Mouse (Mus musculus) large intestine, adult 2 months (tissue): ENCODE results near the gene Phc2. TPM values are rescaled to one million over a fixed set of nuclear protein-coding genes. Genes with fewer than 3 reads are reported as not detected.

Source experiments
- DNase-seq: peaks from one replicate; pipeline ENCODE4 v3.0.0-alpha.2; 2012; ENCODE audit warnings: low read depth, low spot score
- WGBS: fragments of 180-500 bp; shearing (Covaris S2); methylation state at CpG from one replicate; pipeline ENCODE4 v1.1.7; 2018; 5-methylcytosine and 5-hydroxymethylcytosine counted together
- polyA plus RNA-seq: library from polyadenylated mRNA; depleted of rRNA; stranded (reverse); fragments of >200 nt; gene quantifications from 2 replicates; pipeline ENCODE4 v1.2.3, GENCODE M21; 2012

Gene Phc2
- polyA plus RNA-seq, 1 experiment: 79.9 TPM

DNA sequence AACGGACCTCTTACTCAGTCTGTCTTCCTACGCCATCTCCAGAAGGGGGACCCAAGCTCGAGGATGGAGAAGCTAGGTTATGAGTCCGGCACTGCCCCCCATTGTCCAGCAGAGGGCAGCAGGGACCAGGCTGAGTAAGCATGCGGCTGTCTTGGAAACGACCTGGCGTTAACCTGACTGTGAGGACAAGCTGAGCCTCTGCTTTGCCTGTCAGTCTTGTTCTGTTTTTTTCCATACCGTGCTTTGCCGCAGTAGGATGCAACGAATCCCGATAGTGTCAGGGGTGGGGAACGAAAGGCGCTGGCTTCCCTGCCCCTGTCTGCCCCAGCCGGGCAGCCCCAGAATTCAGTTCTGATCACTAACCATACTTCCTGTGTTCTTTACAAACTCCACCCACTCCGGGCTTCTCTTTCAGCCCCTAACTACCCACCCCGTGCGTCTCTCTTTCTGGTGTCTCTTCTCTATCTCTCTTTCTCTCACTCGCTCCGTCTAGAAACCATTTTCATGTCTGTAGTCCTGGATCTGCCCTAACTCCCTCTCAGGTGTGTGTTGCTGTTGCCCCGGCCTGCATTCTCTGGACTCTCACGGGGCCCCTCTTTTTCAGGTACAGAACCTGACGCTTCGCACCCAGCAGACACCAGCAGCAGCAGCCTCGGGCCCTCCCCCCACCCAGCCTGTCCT is 57.1 kb downstream of the Phc2 start:
- DNase-seq: peak; percentile 86
- WGBS: 9% methylated on average over 24 of the region's 24 CpGs

DNA sequence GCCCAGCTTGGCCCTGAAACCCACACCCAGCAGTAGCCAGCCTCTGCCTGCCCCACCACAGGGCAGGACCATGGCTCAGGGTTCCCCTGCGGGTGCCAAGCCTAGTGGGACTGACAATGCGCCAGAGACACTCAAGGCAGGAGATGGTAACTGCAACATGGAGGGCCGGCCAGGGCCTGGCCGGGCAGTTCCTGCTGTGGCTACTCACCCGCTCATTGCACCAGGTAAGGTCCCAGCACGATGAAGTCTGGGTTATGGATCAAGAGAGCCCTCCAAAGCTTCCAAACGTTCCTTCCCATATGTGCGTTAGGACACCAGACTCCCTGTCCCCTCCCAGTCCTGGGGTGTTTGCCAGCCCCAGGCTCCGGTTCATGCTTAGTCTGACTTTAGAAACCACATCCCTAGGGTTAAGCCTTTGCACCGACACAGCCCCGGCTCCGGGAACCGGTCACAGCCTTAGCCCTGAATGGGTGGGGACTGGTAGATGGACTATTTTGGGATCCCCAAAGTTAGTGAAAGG is 57.7 kb downstream of the Phc2 start:
- 62% methylated on average over 13 of the region's 13 CpGs for WGBS
- DNase-seq: no peak

DNA sequence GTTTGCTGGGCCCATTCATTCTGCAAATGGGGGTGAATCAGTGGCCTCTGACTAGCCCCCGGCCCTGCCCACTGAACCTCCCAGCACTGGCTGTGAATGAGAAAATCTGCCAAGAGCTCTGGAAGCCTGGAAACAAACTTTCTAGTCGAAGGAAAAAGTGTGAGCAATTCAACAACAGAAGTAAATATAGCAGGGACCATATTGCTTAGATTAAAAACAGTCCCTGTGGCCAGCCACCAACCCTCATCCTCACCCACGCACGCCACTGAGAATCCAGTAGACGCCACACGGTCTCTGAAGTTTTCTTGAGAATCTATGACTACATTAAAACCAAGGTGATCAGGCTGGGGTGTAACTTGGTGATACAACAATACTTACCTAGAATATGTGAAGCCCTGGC is 58.4 kb downstream of the Phc2 start:
- DNase-seq: no peak
- WGBS: 84% methylated on average over 6 of the region's 6 CpGs

DNA sequence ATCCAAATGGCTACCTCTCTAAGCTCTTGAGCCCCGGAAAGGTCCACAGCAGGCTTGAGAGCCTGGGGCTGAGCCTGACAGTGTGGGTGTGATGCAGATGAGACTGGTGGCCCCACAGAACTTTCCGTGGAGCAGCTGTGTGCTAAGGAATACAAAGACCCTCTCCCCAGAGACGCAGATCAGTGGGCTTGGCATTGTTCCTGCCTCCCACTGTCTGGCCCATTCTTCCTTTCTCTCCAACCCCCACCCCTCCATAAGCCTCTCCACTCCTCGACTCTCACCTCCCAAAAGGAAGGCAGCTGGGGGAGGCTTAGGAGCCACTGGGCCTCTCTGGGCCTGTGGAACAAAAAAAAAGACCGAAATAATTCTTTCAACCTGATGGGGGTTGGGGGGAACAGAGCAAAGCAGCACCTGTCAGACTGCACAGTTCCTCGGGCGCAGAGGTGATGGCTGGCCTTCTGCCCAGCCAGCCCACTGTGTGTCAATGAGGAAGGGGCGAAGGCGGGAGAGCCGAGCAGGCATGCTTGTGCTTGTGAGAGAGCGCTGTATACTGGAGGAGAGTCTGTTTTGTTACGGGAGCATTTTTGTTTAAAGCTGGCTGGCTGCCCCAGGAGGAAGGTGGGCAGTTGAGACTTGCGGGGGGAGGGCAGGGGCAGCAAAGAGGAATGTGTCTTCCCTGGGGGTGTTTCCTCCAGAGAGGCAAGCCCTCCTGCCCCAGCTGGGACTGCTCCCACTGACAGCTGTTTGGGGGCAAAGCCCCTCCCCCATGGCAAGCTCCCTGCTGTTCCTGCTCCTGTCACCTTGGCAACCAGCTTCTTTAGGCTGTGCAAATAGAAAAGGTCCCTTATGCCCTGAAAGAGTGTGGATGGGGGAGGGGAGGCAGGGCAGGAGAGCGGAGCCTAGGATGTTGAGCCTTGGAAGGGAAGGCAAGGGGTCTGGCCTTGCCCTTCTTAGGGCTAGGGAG is 61.0 kb downstream of the Phc2 start:
- DNase-seq: no peak

DNA sequence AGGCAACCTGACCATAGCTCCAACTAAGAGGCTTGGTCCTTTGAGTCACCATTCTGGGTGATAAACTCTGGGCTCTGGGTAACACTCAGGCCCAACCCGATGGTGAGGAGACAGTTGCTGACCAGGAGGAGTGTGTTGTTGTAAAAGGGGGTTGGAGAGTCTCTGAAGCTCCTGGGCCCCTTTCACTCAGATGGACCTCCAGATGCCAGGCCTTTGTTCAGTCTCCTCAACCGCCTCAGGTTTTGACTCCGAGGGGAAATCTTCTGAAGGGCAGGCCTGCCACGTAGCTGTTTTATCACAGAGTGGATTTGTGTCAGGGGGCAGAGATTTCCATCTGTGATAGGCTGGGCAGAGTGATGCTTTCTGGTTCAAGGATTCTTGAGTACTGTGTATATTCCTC is 61.8 kb downstream of the Phc2 start:
- DNase-seq: no peak
- WGBS: 64% methylated on average over 4 of the region's 4 CpGs

More for the DNA sequence above, 61.0 kb downstream of the Phc2 start:
- WGBS: 59% methylated on average over 14 of the region's 14 CpGs

DNA sequence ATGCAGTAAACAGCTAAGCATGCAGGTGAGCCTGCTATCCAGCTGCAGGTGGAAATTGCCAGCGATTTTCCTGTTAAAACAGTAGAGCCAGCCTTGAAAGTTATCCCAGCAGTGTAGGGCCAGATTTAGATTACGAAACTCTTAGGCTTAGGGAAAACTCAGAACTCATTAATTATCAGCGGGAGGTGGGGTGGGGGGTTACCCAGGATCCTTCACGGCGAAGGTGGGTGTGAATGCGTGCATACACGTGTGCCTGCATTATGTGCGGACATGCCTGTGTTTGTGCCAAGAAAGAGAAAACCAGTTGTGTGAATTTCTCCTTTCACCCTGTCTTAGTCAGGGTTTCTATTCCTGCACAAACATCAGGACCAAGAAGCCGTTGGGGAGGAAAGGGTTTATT is 62.2 kb downstream of the Phc2 start:
- DNase-seq: no peak
- WGBS: 77% methylated on average over 9 of the region's 9 CpGs

DNA sequence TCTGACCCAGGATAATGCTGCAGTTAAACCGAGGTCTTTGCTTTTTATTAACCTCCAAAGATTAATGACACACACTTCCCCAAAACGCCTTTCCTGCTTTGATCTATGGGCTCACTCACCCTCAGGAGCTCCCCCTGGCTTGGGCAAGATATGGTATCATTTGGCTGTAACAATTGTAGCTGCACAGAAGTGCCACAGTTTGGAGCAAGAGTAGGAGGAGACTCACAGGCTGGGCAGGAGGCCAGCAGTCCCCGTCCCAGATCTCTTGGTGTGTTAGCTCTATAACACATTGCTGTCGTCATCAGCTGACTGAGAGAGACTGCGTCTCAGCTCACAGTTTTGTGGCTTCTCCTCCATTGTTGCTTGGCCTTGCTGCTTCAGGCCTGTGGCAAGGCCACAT is 65.6 kb downstream of the Phc2 start:
- WGBS: 12% methylated on average over 5 of the region's 5 CpGs
- no peak for DNase-seq

DNA sequence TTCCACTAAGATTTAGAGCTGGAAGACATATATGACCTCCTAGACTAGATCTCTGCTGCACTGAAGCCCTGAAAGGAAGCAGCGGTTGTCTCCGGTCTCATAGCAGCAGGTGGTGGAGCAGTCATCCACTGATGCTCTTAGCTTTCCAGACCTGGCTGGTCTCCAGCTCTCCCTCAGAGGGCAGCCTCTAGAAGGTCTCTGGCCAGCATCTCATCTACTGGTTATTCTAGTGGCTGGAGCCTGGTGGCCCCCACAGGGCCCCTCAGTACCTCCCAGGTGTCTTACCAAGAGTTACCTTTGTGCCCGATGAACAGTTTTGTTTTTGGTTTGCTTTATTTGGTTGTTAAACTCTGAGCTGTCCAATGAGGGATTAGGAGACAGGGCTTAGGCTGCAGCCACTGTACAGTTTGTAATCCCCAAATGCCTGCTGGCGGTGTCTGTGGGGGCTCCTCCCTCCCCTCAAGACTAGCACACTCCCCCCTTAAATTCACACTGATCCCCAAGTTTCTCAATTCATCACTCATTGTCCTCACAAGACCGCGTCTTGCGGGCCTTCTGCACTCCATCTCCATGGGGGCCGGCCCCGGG is 66.7 kb downstream of the Phc2 start:
- DNase-seq: no peak
- WGBS: 78% methylated on average over 9 of the region's 9 CpGs

DNA sequence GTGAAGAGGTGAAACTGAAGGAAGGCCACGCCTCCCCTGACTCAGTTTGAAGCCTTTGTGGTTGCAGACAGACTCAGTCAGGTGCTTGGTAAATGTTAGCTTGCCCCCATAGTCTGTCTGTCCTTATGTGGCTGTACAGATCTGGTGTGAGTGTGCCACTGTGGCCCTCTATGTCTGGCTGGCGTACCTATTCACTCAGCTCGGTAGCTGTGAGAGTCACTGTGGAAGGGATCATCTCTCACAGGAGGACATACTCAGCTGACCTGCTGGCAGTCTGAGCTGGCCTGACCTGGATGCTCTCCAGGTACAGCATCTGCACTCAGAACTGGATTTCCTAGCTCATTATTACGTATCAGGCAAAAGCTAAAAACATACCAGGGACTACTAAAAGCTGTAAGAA is 67.3 kb downstream of the Phc2 start:
- 88% methylated on average over 4 of the region's 4 CpGs for WGBS
- DNase-seq: no peak

DNA sequence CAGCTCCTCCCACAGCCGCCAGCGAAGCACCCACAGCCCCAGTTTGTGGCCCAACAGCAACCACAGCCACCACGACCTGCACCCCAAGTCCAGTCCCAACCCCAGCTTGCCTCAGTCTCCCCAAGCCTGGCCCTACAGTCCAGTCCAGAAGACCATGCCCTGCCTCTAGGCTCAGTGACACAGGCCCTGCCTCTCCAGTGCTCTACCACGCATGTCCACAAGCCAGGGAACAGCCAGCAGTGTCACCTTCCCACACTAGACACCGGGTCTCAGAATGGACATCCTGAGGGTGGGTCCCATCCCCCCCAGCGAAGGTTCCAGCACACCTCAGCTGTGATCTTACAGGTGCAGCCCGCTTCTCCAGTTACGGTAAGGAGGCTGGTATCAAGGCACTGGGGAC is 68.4 kb downstream of the Phc2 start:
- WGBS: 89% methylated on average over 8 of the region's 8 CpGs
- DNase-seq: no peak

DNA sequence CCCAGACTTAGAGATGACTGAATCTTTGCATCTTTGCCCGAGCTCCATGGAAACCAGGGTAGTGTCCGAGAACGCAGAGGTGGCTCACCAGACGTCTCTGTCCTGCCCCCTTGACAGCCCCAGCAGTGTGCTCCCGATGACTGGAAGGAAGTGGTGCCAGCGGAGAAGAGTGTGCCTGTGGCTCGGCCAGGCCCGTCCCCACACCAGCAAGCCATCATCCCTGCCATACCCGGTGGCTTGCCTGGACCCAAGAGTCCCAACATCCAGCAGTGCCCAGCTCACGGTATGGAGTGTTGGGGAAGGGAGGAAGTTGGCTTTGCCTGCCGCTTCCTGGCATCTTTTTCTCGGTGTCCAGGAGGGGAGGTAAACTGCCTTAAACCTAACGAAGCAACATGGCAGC is 68.9 kb downstream of the Phc2 start:
- 90% methylated on average over 13 of the region's 13 CpGs for WGBS
- no peak for DNase-seq

DNA sequence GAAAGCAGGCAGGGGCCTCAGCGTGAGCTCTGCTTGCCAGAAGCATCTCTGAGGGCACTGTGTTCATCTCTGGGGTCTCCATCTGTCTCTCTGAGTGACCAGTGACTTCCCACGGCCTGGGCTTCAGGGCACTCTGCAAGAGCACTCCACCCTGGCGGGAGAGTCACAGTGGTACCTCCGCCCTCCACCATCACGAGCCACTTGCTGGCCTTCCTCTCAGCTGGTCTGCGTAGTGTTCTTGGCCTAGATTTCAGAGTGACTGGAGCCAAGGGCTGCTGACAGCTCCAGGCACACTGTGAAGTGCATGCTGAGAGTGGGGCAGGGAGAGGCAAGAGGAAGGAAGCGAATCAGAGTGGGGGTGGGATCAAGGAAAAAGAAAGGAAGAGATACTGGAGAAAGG is 69.6 kb downstream of the Phc2 start:
- no peak for DNase-seq
- WGBS: 80% methylated on average over 7 of the region's 7 CpGs

DNA sequence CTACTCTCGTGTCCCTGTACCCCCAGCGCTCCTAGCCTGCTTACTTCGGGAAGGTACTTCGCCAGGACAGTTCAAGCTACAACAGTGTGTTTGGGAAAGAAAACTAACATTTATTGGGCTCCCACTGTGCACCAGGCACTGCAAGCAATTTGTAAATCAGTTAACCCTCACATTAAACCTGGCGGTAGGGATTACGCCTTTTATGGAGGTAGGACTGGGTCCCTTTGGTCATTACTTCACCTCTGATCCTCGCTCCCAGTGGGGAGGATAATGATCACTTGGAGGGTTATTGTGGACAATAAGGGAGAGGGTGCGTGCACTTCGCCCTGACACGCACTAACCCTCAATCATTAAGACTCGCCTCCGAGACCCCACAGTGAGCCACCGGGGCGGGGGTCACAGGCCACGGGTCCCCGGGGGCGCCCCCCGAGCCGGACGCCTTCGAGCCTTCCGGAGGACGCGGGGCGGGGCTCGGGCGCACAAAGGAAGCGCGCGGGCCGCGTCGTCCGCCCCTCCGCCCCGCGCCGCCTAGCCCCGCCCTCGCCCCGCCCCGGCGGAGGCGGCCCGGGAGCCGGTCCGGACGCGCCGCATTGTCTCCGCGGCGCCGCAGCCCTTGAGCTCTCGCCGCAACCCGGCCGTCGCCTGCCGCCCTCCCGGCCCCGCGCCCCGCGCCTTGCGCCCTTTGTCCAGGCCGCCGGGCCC is 72.7 kb downstream of the Phc2 start:
- no peak for DNase-seq
- WGBS: 2% methylated on average over 64 of the region's 68 CpGs

DNA sequence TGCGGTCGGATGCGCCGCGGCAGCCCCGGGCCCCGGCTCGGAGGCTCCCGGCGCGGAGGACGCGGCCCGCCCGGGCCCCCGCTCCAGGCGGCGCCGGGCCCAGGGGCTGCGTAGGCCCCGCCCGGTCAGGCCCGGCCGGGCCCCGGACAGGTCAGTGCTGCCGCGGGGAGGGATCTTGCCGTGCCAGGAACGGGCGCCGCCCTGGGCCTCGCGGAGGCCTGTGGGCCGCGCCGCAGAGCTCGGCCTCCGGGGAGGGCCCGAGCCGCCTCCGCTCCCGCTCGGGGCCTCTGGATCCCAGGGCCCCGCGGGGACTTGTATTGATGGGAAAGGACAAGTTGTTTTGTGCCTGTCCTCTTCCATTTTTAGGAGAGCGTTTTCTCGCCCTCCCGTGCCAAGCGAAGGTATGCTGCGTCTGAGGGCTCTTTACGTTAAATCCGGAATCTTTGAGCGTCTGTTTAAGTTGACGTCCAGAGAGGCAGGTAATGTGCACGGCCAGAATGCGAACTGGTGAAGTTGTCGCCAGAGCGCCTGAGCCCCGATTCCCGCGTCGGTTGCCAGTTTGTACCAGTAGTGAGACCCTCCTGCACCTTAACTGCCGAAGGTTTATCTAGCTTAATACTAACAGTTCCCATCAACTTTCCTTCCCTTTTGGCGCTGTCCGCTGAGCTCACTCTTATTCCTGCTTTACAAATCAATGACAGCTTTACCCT is 73.4 kb downstream of the Phc2 start:
- WGBS: under 1% methylated on average over 65 of the region's 65 CpGs
- no peak for DNase-seq

DNA sequence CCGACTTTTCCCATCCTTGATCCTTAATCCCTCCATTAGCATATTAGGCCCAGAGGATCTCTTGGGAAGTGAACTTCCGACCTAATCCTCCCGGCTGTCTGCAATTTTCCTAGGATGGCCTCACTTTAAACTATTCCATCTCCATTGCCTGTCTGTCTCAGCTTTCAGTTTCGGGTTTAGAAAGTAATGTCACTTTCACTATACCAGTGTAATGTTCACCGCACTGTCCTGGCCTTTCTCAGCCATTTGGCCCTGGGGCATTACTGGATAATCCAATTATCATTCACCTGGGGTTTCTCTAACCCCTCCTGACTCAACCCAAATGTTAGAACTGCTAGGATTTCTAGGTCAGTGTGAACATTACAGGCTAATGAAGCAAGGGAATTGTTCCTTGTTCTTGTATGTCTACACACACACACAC is 73.9 kb downstream of the Phc2 start:
- DNase-seq: no peak
- WGBS: 2% methylated on average over 5 of the region's 5 CpGs

DNA sequence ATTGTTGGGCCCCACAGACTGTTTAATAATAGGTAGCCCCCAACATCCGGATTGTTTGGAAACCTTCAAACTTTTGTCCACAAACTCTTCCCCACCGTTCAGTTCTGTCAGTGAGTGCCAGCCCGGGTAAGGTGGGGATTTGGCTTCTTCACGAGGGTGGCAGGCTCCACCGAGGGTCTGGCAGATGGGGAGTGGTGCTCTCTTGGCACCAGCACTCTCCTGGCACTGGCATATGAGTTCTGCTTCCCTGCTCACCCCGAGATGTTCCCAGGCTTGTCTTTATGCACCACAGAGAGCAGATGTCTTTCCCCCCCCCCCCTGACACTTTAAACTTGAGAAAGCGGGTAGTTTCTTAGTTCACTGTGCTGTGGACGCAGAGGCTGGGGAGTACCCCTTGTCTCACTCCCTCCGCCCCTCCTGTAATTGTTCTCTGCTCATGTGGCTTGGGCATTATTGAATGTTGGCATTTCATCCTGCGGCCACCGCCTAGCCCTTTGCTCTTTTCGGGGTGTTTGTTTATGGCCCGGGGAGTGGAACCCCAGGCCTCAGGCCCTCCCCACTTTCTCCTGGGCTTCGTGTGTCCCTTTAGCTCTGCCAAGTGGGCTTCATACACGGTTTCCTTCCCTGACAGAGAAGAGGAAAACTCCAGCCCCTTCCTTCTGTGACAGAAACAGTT is 74.7 kb downstream of the Phc2 start:
- WGBS: 8% methylated on average over 15 of the region's 15 CpGs
- no peak for DNase-seq

DNA sequence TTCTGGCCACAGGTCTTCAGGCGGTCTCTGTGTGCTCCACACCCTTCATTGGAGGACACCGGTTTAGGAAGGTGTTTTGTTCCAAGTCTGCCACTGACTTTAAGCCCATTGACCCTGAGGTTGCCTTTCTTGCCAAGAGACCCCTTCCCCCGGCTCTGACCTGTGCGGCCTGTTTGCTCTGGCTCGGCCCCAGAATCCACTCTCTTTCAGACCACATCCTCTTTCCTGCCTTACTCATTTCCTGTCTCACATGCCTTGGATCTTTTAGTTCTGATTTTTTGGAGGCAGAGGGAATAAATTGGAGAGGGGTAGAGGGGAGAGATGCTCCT is 75.2 kb downstream of the Phc2 start:
- DNase-seq: no peak
- WGBS: 19% methylated on average over 5 of the region's 5 CpGs

DNA sequence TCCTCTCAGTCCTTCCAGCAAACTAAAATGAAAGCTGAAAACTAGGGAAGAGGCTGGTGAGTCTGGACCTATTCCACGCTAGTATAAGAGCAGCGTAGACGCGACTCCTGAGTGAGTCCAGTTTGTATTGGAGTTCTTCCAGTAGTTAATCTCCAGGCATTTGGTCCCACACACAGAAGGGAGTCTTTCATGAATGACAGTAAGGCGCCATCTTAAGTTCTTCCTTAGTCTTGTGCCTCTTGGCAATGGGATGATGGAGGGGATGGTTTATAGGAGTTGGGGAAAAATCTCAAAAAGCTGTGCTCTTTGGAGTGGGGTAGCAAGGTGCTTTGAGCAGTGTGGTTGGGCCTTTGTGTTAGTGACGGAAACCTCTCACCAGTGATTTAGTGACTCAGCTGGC is 75.8 kb downstream of the Phc2 start:
- WGBS: 42% methylated on average over 6 of the region's 6 CpGs

DNA sequence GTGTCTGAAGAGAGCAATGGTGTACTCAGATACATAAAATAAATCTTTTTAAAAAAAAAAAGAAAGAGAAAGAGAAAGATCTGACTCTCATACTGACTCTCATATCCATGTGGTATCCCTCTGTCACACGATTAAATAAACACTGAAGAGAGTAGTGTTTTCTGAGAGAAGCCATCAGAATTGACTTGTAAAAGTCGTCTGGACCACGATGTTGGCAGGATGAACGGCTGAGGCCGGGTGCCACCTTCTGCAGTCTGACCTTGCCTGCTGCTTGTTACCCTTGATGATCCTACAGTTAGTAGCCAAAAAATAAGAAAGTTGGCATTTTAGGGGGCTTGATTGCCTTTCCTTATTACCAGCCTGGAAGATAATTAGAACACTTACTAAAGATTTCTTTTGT is 78.3 kb downstream of the Phc2 start:
- no peak for DNase-seq
- WGBS: 41% methylated on average over 5 of the region's 5 CpGs

More for the DNA sequence above, 75.8 kb downstream of the Phc2 start:
- DNase-seq: no peak
